15 mouse cellular contexts compared by ENCODE assay signal in the genomic region with DNA sequence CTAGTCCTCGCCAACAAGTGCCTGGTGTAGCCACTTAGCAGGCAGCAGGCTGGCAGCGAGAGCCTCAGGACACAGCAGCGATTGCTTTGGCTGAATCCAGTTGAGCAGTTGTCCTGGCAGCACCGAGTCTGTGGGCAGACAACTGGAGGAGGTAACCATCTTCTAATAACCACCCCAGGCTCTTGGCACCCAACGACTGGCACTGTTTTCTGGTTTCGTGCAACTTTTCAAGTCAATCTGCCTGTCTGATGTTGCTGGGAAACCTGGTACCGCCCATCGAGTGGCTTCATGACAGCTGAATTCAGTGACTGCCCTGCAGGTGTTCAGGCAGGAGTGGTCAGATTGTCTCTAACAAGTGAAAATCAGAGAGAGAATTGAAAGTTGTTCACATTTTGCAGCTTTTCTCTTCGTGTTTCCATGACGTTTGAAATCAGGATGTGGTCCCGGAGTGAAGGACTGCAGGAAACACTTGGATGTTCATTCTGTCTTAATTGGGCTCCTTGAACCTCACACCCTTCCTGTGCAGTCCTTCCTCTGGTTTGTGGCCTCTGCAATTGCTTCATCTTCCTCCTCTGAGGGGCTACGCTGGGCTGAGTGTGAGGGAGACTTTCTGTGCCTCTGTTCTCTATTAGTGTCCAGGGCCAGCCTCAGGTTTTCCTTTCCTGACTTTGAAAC. TPM values are rescaled to one million over a fixed set of nuclear protein-coding genes. Genes with fewer than 3 reads are reported as not detected.
A peak's percentile ranks its signal among the peaks of the same experiment; 100 is the strongest.
DNase-seq lines count a peak whose midpoint lies in the region; ATAC-seq lines count a peak whose summit lies in the region.
"Had no signal": no experiment of that assay in that cellular context is flagged by ENCODE, and none has a peak within 500 bp of the region (broad histone marks: within the 10 kb centered on the region; RNA-seq: fewer than 3 reads in every experiment).

No protein-coding gene starts in this region.

- no peaks in the 10 kb centered on the region for H3K9me3 ChIP-seq in midbrain, embryonic 14.5 days (ENCODE audit: control insufficient read depth, low read length)
- no peaks in the 10 kb centered on the region for H3K9me3 ChIP-seq in midbrain, embryonic 13.5 days
- H3K9me3 ChIP-seq in hindbrain, embryonic 16.5 days (ENCODE audit: control insufficient read depth, low read length): no peaks in the 10 kb centered on the region
- H3K9me3 ChIP-seq: liver, embryonic 13.5 days had no signal

- H3K4me1 ChIP-seq in midbrain, embryonic 14.5 days (ENCODE audit: control insufficient read depth, insufficient read depth, low read length): no peaks in the 10 kb centered on the region
- no peaks in the 10 kb centered on the region; the same call in 1 of the 2 replicates for H3K4me1 ChIP-seq in midbrain, embryonic 13.5 days (replicated peaks)
- no peaks in the 10 kb centered on the region for H3K4me1 ChIP-seq in hindbrain, embryonic 16.5 days (ENCODE audit: control insufficient read depth, insufficient read depth, low read depth, low read length)

- no peak overlapping the region for H3K27ac ChIP-seq in midbrain, embryonic 14.5 days (replicated peaks; ENCODE audit: low read depth, low read length)
- no peak overlapping the region for H3K27ac ChIP-seq in midbrain, embryonic 13.5 days
- no peak overlapping the region for H3K27ac ChIP-seq in hindbrain, embryonic 16.5 days (ENCODE audit: low read depth, low read length)
- H3K27ac ChIP-seq: liver, embryonic 13.5 days had no signal

- no peak for ATAC-seq in midbrain, embryonic 14.5 days (ENCODE audit: low FRiP score, low TSS enrichment)
- no peak for ATAC-seq in midbrain, embryonic 13.5 days
- peak; percentile 98 for ATAC-seq in common myeloid progenitor, adult 5-6 weeks (replicated peaks; ENCODE audit: low read depth, poor library complexity, severe bottlenecking)
- peak; percentile 69 for ATAC-seq in megakaryocyte, adult 5-6 weeks (ENCODE audit: poor library complexity, severe bottlenecking)
- no peak for ATAC-seq in hindbrain, embryonic 16.5 days
- ATAC-seq: forebrain, embryonic 16.5 days had no signal

- peak; percentile 43 to 61 for DNase-seq in cerebellum, postnatal 14 days
- no peak for DNase-seq in cerebellum, adult 9-10 months
- DNase-seq in midbrain, embryonic 14.5 days: peak; percentile 1
- DNase-seq in embryo, embryonic 10 days (ENCODE audit: low spot score): no peak
- DNase-seq: kidney, postnatal 10 days; liver, embryonic 13.5 days; thymus, postnatal 4 days had no signal

- no peak overlapping the region for H3K4me2 ChIP-seq in midbrain, embryonic 14.5 days (ENCODE audit: low read length)
- H3K4me2 ChIP-seq in midbrain, embryonic 13.5 days (replicated peaks): no peak overlapping the region
- H3K4me2 ChIP-seq in hindbrain, embryonic 16.5 days (ENCODE audit: low read length): no peak overlapping the region
- H3K4me2 ChIP-seq: heart, embryonic 11.5 days; liver, embryonic 13.5 days had no signal

- 76% methylated on average over 12 of the region's 12 CpGs for WGBS in midbrain, embryonic 14.5 days
- WGBS in midbrain, embryonic 13.5 days: 83% methylated on average over 12 of the region's 12 CpGs
- 72% methylated on average over 12 of the region's 12 CpGs for WGBS in hindbrain, embryonic 16.5 days

- no peak overlapping the region for H3K9ac ChIP-seq in midbrain, embryonic 14.5 days (replicated peaks; ENCODE audit: low read length)
- no peak overlapping the region for H3K9ac ChIP-seq in midbrain, embryonic 13.5 days (replicated peaks)
- H3K9ac ChIP-seq in hindbrain, embryonic 16.5 days (ENCODE audit: low read depth, low read length): no peak overlapping the region
- H3K9ac ChIP-seq: liver, embryonic 13.5 days had no signal

- no peak overlapping the region for H3K4me3 ChIP-seq in midbrain, embryonic 14.5 days (replicated peaks; ENCODE audit: low read depth, low read length)
- no peak overlapping the region for H3K4me3 ChIP-seq in midbrain, embryonic 13.5 days (replicated peaks)
- H3K4me3 ChIP-seq in hindbrain, embryonic 16.5 days (ENCODE audit: low read length): no peak overlapping the region
- H3K4me3 ChIP-seq: liver, embryonic 13.5 days; myocyte had no signal

- no peaks in the 10 kb centered on the region for H3K27me3 ChIP-seq in midbrain, embryonic 14.5 days (ENCODE audit: control insufficient read depth, insufficient read depth, low read length)
- H3K27me3 ChIP-seq in midbrain, embryonic 13.5 days: no peaks in the 10 kb centered on the region
- no peaks in the 10 kb centered on the region for H3K27me3 ChIP-seq in hindbrain, embryonic 16.5 days (replicated peaks; ENCODE audit: control insufficient read depth, insufficient read depth, low read length)

- H3K36me3 ChIP-seq in midbrain, embryonic 14.5 days (ENCODE audit: control insufficient read depth, insufficient read depth, low read length): no peaks in the 10 kb centered on the region
- no peaks in the 10 kb centered on the region for H3K36me3 ChIP-seq in midbrain, embryonic 13.5 days
- H3K36me3 ChIP-seq in hindbrain, embryonic 16.5 days (ENCODE audit: control insufficient read depth, insufficient read depth, low read length): no peaks in the 10 kb centered on the region
- H3K36me3 ChIP-seq: liver, embryonic 13.5 days had no signal

RNA-seq across cellular contexts. Expression of gene Cdkn2b, which starts 58.1 kb away (rescaled TPM):
- polyA plus RNA-seq in midbrain, embryonic 14.5 days (2014; fragmentation: Nextera tagmentation; extraction: Ambion mirVana): 0.47 and 0.75 TPM in 2 replicates
- 0.34 and 0.40 TPM in 2 replicates for polyA plus RNA-seq in midbrain, embryonic 13.5 days (2015; fragmentation: Nextera tagmentation; extraction: Ambion mirVana)
- not detected in 2 replicates for total RNA-seq in common myeloid progenitor, adult 5-6 weeks (2017)
- total RNA-seq in megakaryocyte, adult 5-6 weeks (2015): not detected in 2 replicates
- total RNA-seq in megakaryocyte, adult 5-6 weeks (2017): 0.41 TPM in 1 of 2 replicates, not detected in the other
- polyA plus RNA-seq in hindbrain, embryonic 16.5 days (2015; fragmentation: Nextera tagmentation; extraction: Ambion mirVana): 1.1 and 1.7 TPM in 2 replicates
- total RNA-seq: megakaryocyte-erythroid progenitor cell, adult 5-6 weeks had no signal
- polyA plus RNA-seq: myocyte had no signal

Comparison
In these comparisons a context has a peak if more than half of its experiments do, and no peak if none do; other contexts are left out.
1. DNase-seq: peak in cerebellum, postnatal 14 days (2 of 2) and midbrain, embryonic 14.5 days (single experiment); none in cerebellum, adult 9-10 months (single experiment) and embryo, embryonic 10 days (single experiment).
2. ATAC-seq: peak in common myeloid progenitor, adult 5-6 weeks (single experiment) and megakaryocyte, adult 5-6 weeks (single experiment); none in midbrain, embryonic 14.5 days (single experiment), midbrain, embryonic 13.5 days (single experiment) and hindbrain, embryonic 16.5 days (single experiment).